In genomic region chr10:49191773-49192371, GRCm38 (mm10) we compare ENCODE assay signal across 14 mouse cellular contexts.
"Had no signal": no experiment of that assay in that cellular context is flagged by ENCODE, and none has a peak within 500 bp of the region (broad histone marks: within the 10 kb centered on the region; RNA-seq: fewer than 3 reads in every experiment).

No protein-coding gene starts in this region.

- H3K36me3 ChIP-seq: midbrain, embryonic 10.5 days; midbrain, embryonic 12.5 days; neural tube, embryonic 12.5 days; stomach, embryonic 15.5 days had no signal

- H3K27me3 ChIP-seq: midbrain, embryonic 12.5 days; neural tube, embryonic 12.5 days; stomach, embryonic 15.5 days had no signal

- DNase-seq: lung, adult 18-20 months; lung, embryonic 14.5 days; lung, postnatal 10 days; lung, postnatal 4 days; midbrain, embryonic 14.5 days; right cerebral cortex, postnatal 14 days; thymus, adult 2 months; thymus, postnatal 25 days; thymus, postnatal 4 days had no signal

- H3K4me1 ChIP-seq: midbrain, embryonic 10.5 days; midbrain, embryonic 12.5 days; neural tube, embryonic 12.5 days; stomach, embryonic 15.5 days had no signal

- H3K27ac ChIP-seq: midbrain, embryonic 10.5 days; midbrain, embryonic 12.5 days; neural tube, embryonic 12.5 days; stomach, embryonic 15.5 days; stomach, postnatal 0 days had no signal

- H3K4me3 ChIP-seq: midbrain, embryonic 10.5 days; midbrain, embryonic 12.5 days; neural tube, embryonic 12.5 days; stomach, embryonic 15.5 days had no signal
